Mouse (Mus musculus) liver, adult 2 months (tissue): Measurements from ENCODE around the gene Ntsr1. TPM values are rescaled to one million over a fixed set of nuclear protein-coding genes. Genes with fewer than 3 reads are reported as not detected.

Experiments used
- DNase-seq: peaks from one replicate; pipeline ENCODE4 v3.0.0-alpha.2; 2011; ENCODE audit warnings: low read depth, low spot score; ENCODE audit errors: extremely low read depth
- H3K27ac ChIP-seq: fragments of 200-500 bp; replicated peaks from 2 replicates; pipeline ENCODE4 v1.5.1; 2012; ENCODE audit warnings: low read depth, mild to moderate bottlenecking, control low read depth, inconsistent platforms, low read length; ENCODE audit not compliant: insufficient read depth
- H3K27me3 ChIP-seq: fragments of 200-500 bp; 2 replicates; pipeline ENCODE4 v1.6.1; 2012; ENCODE audit warnings: mild to moderate bottlenecking, moderate library complexity, low read length, inconsistent platforms; ENCODE audit not compliant: control insufficient read depth, insufficient read depth
- H3K36me3 ChIP-seq: fragments of 200-500 bp; 2 replicates; pipeline ENCODE4 v1.6.1; 2012; ENCODE audit warnings: low read length, inconsistent platforms; ENCODE audit not compliant: control insufficient read depth, insufficient read depth
- H3K4me1 ChIP-seq: fragments of 200-500 bp; 2 replicates; pipeline ENCODE4 v1.6.1; 2011; ENCODE audit warnings: low read length; ENCODE audit not compliant: control insufficient read depth, insufficient read depth
- H3K4me3 ChIP-seq: fragments of 200-500 bp; 2 replicates; pipeline ENCODE4 v1.5.1; 2011; ENCODE audit warnings: low read depth, mild to moderate bottlenecking, control low read depth, low read length, moderate library complexity; ENCODE audit not compliant: insufficient read depth
- H3K79me2 ChIP-seq: fragments of 200-500 bp; 2 replicates; pipeline ENCODE4 v1.6.1; 2012; ENCODE audit warnings: inconsistent platforms, mild to moderate bottlenecking, low read length, moderate library complexity; ENCODE audit not compliant: control insufficient read depth, insufficient read depth
- H3K9ac ChIP-seq: fragments of 200-500 bp; 2 replicates; pipeline ENCODE4 v1.6.1; 2012; ENCODE audit warnings: low read depth, mild to moderate bottlenecking, control low read depth, inconsistent platforms, low read length
- CTCF ChIP-seq: fragments of 200-500 bp; IDR thresholded peaks from 2 replicates; pipeline ENCODE4 v1.5.1; 2011; ENCODE audit warnings: low read depth, low read length, control low read depth
- POLR2A ChIP-seq: fragments of 200-500 bp; IDR thresholded peaks from 2 replicates; pipeline ENCODE4 v1.6.1; 2011; ENCODE audit warnings: low read length, control low read depth; ENCODE audit not compliant: insufficient read depth; ENCODE audit errors: extremely low read depth
- WGBS: fragments of 180-500 bp; shearing (Covaris S2); methylation state at CpG from one replicate; pipeline ENCODE4 v1.1.7; 2018; 5-methylcytosine and 5-hydroxymethylcytosine counted together
- polyA plus RNA-seq: library from polyadenylated mRNA; depleted of rRNA; stranded (reverse); fragments of >200 nt; gene quantifications from 2 replicates; pipeline ENCODE4 v1.2.3, GENCODE M21; 2012; rRNA removed
- total RNA-seq: library from RNA; depleted of rRNA; stranded (reverse); fragments of >200 nt; gene quantifications from 2 replicates; pipeline ENCODE4 v1.2.3, GENCODE M21; 2014; rRNA removed

Gene Ntsr1
- total RNA-seq (not detected in 2 replicates), polyA plus RNA-seq (not detected in 2 replicates)

- no peak for TF ChIP-seq CTCF
- TF ChIP-seq POLR2A: no peak
- Histone ChIP-seq H3K4me1 (no peaks in the 10 kb centered on the region), H3K9ac (no peak within 1 kb of the TSS), H3K27me3 (peaks cover 8% of the 10 kb centered on the region), H3K36me3 (no peaks in the 10 kb centered on the region), H3K4me3 (no peak within 1 kb of the TSS), H3K27ac (no peak within 1 kb of the TSS), H3K79me2 (no peaks in the 10 kb centered on the region)
- WGBS: 2% methylated on average over 30 of the region's 30 CpGs
- DNase-seq: no peak
Observed at GRCm38 (mm10) chr2:180499741-180500140, at the start of gene Ntsr1. Ntsr1 (plus strand) TSS chr2:180499976.

GRCm38 (mm10) chr2:180450529-180450928 is 49.2 kb upstream of the Ntsr1 start:
- Histone ChIP-seq H3K27me3 (peaks cover 3% of the 10 kb centered on the region; the same call in 1 of the 2 replicates), H3K4me3 (no peak overlapping the region), H3K36me3 (no peaks in the 10 kb centered on the region), H3K79me2 (no peaks in the 10 kb centered on the region), H3K4me1 (no peaks in the 10 kb centered on the region), H3K9ac (no peak overlapping the region), H3K27ac (no peak overlapping the region)
- DNase-seq: no peak
- TF ChIP-seq POLR2A: no peak
- TF ChIP-seq CTCF: no peak
- 82% methylated on average over 5 of the region's 5 CpGs for WGBS

- H3K27me3 ChIP-seq: peaks cover 2% of the 10 kb centered on the region; the same call in 1 of the 2 replicates
Observed at GRCm38 (mm10) chr2:180455723-180456698, 43.8 kb upstream of the Ntsr1 start, which contains the start of gene Slco4a1. Slco4a1 (plus strand) TSS chr2:180456245.

GRCm38 (mm10) chr2:180456705-180457104 is 43.1 kb upstream of the Ntsr1 start:
- TF ChIP-seq CTCF (no peak), POLR2A (no peak)
- Histone ChIP-seq H3K9ac (no peak overlapping the region), H3K4me3 (peak overlapping the region; percentile 52; the same call in 1 of the 2 replicates), H3K27me3 (peaks cover 4% of the 10 kb centered on the region), H3K36me3 (no peaks in the 10 kb centered on the region), H3K79me2 (no peaks in the 10 kb centered on the region), H3K4me1 (no peaks in the 10 kb centered on the region), H3K27ac (no peak overlapping the region)
- DNase-seq: no peak
- WGBS: 8% methylated on average over 28 of the region's 28 CpGs

More at GRCm38 (mm10) chr2:180455723-180456698, 43.8 kb upstream of the Ntsr1 start, which contains the start of gene Slco4a1:
- no peaks in the 10 kb centered on the region for H3K4me1 ChIP-seq
- peak within 1 kb of the TSS; percentile 52 for H3K4me3 ChIP-seq
- H3K27ac ChIP-seq: no peak within 1 kb of the TSS
- TF ChIP-seq CTCF: no peak
- 0 out of 2 replicates have a peak, but pooled peaks have one; percentile 19 for TF ChIP-seq POLR2A
- H3K9ac ChIP-seq: peak within 1 kb of the TSS; percentile 9; the same call in 1 of the 2 replicates
- 3% methylated on average over 65 of the region's 65 CpGs for WGBS
- H3K36me3 ChIP-seq: no peaks in the 10 kb centered on the region
- H3K79me2 ChIP-seq: no peaks in the 10 kb centered on the region
- DNase-seq: peak; percentile 65

GRCm38 (mm10) chr2:180457680-180458079 is 42.1 kb upstream of the Ntsr1 start:
- DNase-seq: no peak
- H3K9ac ChIP-seq: no peak overlapping the region
- no peak overlapping the region for H3K27ac ChIP-seq
- no peaks in the 10 kb centered on the region for H3K4me1 ChIP-seq
- H3K36me3 ChIP-seq: no peaks in the 10 kb centered on the region
- no peaks in the 10 kb centered on the region for H3K79me2 ChIP-seq
- 73% methylated on average over 2 of the region's 2 CpGs for WGBS
- TF ChIP-seq CTCF (no peak), POLR2A (no peak)
- peaks cover 7% of the 10 kb centered on the region for H3K27me3 ChIP-seq
- H3K4me3 ChIP-seq: no peak overlapping the region

GRCm38 (mm10) chr2:180459437-180459836 is 40.3 kb upstream of the Ntsr1 start:
- Histone ChIP-seq H3K79me2 (no peaks in the 10 kb centered on the region), H3K4me1 (0 out of 2 replicates have a peak, but pooled peaks cover 3% of the 10 kb centered on the region), H3K4me3 (no peak overlapping the region), H3K27me3 (peaks cover 12% of the 10 kb centered on the region), H3K9ac (no peak overlapping the region), H3K27ac (no peak overlapping the region), H3K36me3 (no peaks in the 10 kb centered on the region)
- DNase-seq: no peak
- no peak for TF ChIP-seq POLR2A
- TF ChIP-seq CTCF: no peak
- WGBS: 90% methylated on average over 4 of the region's 4 CpGs
